Mouse (Mus musculus): ENCODE measurements at regions not wholly inside any gene's neighbourhood (a gene's known extent, or its start where the extent isn't known, plus 50 kb on each side); places are given as distances from the start of the nearest gene placed in this dataset.

DNA sequence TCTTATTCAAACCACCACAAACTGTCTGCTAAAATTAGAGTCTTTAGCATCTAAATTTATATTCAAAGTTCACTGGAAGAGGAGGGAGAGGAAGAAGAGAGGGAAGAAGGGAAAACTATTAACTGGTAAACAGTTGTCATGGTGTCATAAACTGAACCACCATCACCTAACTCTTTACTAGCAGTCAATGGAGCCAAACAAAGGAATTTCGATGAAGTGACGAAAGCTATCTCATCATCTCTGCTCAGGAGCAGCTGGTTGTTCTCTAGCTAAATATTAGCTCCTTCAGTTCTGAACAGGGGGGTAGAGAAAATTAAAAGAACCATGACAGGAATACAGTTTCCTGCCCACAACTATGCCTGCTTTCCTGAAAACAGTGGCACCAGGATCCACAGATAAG, 608.9 kb upstream of the Map3k7 start:
- ATAC-seq (ENCODE audit: low FRiP score): no peak
- Histone ChIP-seq H3K4me1 (no peaks in the 10 kb centered on the region), H3K27me3 (no peaks in the 10 kb centered on the region), H3K4me2 (no peak overlapping the region), H3K4me3 (replicated peaks) (no peak overlapping the region), H3K9ac (no peak overlapping the region), H3K9me3 (no peaks in the 10 kb centered on the region), H3K36me3 (replicated peaks) (no peaks in the 10 kb centered on the region), H3K27ac (no peak overlapping the region)
- WGBS: 94% methylated on average over 2 of the region's 2 CpGs

GRCm38 (mm10) chr4:31366172-31366571, 597.7 kb upstream of the Map3k7 start:
- Histone ChIP-seq H3K4me3 (replicated peaks) (no peak overlapping the region), H3K4me2 (no peak overlapping the region), H3K27me3 (no peaks in the 10 kb centered on the region), H3K4me1 (no peaks in the 10 kb centered on the region), H3K27ac (0 out of 2 replicates have a peak overlapping the region, but pooled peaks have one; percentile 8), H3K9me3 (no peaks in the 10 kb centered on the region), H3K9ac (no peak overlapping the region), H3K36me3 (replicated peaks) (no peaks in the 10 kb centered on the region)
- ATAC-seq (ENCODE audit: low FRiP score): 0 out of 2 replicates have a peak, but pooled peaks have one; percentile 64
- 56% methylated on average over 1 of the region's 1 CpGs for WGBS

DNA sequence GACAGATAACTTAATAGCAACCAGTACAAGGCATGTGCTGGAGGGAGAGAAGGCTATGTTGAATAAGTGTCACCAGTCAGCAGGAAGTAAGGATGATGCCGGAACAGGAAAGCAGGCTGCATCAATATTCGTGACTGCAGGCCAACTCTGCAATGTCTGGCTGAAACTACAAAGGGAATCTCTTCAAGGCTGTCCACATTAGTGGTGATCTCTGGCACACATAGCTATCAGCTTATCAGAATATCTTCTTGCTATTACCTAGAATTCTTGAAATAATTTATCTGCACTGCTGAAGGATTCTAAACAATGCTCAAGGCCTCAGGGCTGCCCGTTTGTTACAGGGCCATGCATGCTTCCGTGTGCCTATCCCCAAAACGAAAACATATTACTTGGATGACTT, 596.9 kb upstream of the Map3k7 start:
- Histone ChIP-seq H3K4me1 (no peaks in the 10 kb centered on the region), H3K27me3 (no peaks in the 10 kb centered on the region), H3K27ac (no peak overlapping the region), H3K9ac (no peak overlapping the region), H3K36me3 (replicated peaks) (no peaks in the 10 kb centered on the region), H3K4me3 (replicated peaks) (no peak overlapping the region), H3K4me2 (no peak overlapping the region), H3K9me3 (no peaks in the 10 kb centered on the region)
- WGBS: 83% methylated on average over 5 of the region's 5 CpGs
- no peak for ATAC-seq (ENCODE audit: low FRiP score)

GRCm38 (mm10) chr4:31370062-31370461, 593.8 kb upstream of the Map3k7 start:
- WGBS: 80% methylated on average over 7 of the region's 7 CpGs
- H3K9ac ChIP-seq: no peak overlapping the region
- H3K4me2 ChIP-seq: no peak overlapping the region
- H3K4me3 ChIP-seq (replicated peaks): no peak overlapping the region
- H3K27me3 ChIP-seq: no peaks in the 10 kb centered on the region
- no peaks in the 10 kb centered on the region for H3K9me3 ChIP-seq
- H3K4me1 ChIP-seq: no peaks in the 10 kb centered on the region
- ATAC-seq (ENCODE audit: low FRiP score): no peak
- no peaks in the 10 kb centered on the region for H3K36me3 ChIP-seq (replicated peaks)
- no peak overlapping the region for H3K27ac ChIP-seq

DNA sequence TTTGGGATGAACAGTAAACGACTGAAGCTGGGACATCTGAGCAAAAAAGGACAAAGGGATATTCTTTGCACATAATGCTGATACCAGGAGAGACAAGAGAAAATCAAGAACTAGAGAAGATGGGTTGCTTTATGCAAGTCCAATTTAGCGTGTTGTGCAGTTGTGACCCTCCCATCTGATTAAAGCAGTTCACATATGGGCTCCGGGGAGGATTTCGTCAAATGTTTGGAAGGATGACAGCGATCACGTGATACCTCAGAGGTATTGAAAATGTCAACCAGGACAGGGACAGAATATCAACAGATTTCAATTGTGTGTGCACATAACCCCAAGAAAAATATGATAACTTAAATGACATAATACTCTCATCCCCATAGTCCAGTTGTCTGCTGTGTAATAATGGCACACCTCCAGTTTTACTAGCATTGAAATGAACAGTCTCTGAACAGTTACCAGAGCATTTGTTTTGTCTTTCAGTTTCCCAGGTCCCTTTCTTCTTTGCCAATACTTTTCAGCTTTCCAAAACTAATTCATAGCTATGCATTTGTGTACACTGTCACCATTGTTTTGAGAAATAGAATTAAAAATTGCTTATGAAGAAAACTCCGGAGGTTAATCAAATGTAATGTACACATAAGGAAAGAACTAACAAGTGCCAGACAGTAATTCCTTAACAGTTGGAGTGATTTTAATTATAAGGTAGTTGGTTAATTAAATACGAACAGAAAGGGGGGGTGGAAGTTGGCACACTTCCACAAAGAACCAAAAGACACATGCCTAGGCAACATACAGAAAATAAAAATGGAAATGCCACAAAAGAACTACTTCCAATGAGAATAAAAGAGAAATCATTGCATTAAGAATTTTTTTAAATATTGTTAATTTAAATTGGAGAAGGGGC, 582.6 kb upstream of the Map3k7 start:
- 83% methylated on average over 8 of the region's 8 CpGs for WGBS

DNA sequence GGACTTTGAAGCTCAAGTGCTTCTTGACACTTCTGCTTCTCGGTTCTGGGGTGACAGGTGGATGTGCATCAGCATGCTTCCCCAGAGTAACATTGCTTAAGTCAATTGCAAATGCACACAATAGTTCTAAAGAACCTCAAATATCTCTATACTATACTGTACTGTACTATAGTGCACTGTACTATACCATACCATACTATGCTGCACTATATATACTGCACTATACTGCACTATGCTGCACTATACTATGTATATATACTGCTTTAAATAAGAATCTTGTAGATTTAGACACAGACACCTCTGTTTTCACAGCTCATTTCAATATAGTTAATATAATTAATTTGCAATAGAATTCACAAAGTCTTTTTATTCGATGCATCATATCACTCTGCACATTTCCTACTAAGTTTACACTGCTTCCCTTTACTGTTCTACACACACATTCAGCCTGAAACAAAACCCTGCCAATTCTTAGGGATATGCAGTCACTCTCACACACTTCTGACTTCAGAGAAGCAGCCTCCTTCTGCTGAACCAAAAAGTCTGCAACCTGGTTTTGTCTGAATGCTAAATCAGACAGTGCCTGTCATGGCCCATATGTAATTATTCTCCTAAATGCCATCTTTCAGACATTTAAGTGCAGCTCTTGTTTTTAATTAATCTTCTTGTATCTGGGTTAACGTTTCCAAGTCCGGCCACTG, 570.8 kb upstream of the Map3k7 start:
- ATAC-seq (ENCODE audit: low FRiP score): no peak
- H3K36me3 ChIP-seq (replicated peaks): no peaks in the 10 kb centered on the region
- no peak overlapping the region for H3K4me2 ChIP-seq
- H3K4me1 ChIP-seq: no peaks in the 10 kb centered on the region
- H3K27me3 ChIP-seq: no peaks in the 10 kb centered on the region
- 85% methylated on average over 4 of the region's 4 CpGs for WGBS
- no peak overlapping the region for H3K4me3 ChIP-seq (replicated peaks)
- no peak overlapping the region for H3K9ac ChIP-seq
- H3K27ac ChIP-seq: no peak overlapping the region
- H3K9me3 ChIP-seq: no peaks in the 10 kb centered on the region

More for the DNA sequence above, 582.6 kb upstream of the Map3k7 start:
- no peak overlapping the region for H3K27ac ChIP-seq
- H3K4me3 ChIP-seq (replicated peaks): no peak overlapping the region
- no peaks in the 10 kb centered on the region for H3K4me1 ChIP-seq
- ATAC-seq (ENCODE audit: low FRiP score): peak; percentile 51; the same call in 1 of the 2 replicates
- no peaks in the 10 kb centered on the region for H3K9me3 ChIP-seq
- H3K4me2 ChIP-seq: no peak overlapping the region
- H3K27me3 ChIP-seq: no peaks in the 10 kb centered on the region
- H3K9ac ChIP-seq: no peak overlapping the region
- no peaks in the 10 kb centered on the region for H3K36me3 ChIP-seq (replicated peaks)

DNA sequence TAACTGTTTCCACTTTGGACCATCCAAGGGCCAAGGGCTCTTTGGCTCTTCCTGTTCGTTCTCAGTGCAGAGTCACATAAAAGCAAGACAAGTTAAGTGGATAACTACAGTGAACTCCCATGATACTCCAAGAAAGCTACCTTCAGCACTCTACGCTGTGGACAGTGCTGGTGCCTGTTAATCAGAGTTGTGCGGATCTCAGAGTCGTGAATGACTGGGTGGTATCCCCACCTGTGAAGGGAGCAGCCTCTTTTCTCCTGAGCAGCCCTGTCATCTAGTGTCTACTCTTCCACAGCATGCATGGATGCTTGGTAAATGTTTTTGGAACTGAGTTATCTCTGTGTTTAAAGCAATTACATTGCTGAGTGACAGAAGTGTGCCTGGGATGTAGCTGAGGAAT, 568.4 kb upstream of the Map3k7 start:
- Histone ChIP-seq H3K36me3 (replicated peaks) (no peaks in the 10 kb centered on the region), H3K4me2 (no peak overlapping the region), H3K27me3 (no peaks in the 10 kb centered on the region), H3K4me1 (no peaks in the 10 kb centered on the region), H3K9ac (no peak overlapping the region), H3K4me3 (replicated peaks) (no peak overlapping the region), H3K9me3 (no peaks in the 10 kb centered on the region), H3K27ac (no peak overlapping the region)
- 74% methylated on average over 4 of the region's 4 CpGs for WGBS
- no peak for ATAC-seq (ENCODE audit: low FRiP score)

- no peak overlapping the region for H3K9ac ChIP-seq
- no peaks in the 10 kb centered on the region for H3K36me3 ChIP-seq (replicated peaks)
- H3K4me3 ChIP-seq (replicated peaks): no peak overlapping the region
- peaks cover 14% of the 10 kb centered on the region for H3K4me1 ChIP-seq
- WGBS: 70% methylated on average over 8 of the region's 8 CpGs
- no peaks in the 10 kb centered on the region for H3K9me3 ChIP-seq
- no peak overlapping the region for H3K27ac ChIP-seq
- ATAC-seq (ENCODE audit: low FRiP score): no peak
- no peak overlapping the region for H3K4me2 ChIP-seq
- no peaks in the 10 kb centered on the region for H3K27me3 ChIP-seq
Observed at GRCm38 (mm10) chr4:31403976-31404375, 559.9 kb upstream of the Map3k7 start.

- H3K9me3 ChIP-seq: no peaks in the 10 kb centered on the region
- H3K4me3 ChIP-seq (replicated peaks): no peak overlapping the region
- no peaks in the 10 kb centered on the region for H3K27me3 ChIP-seq
- no peak; the same call in 1 of the 2 replicates for ATAC-seq (ENCODE audit: low FRiP score)
- peaks cover 14% of the 10 kb centered on the region for H3K4me1 ChIP-seq
- H3K4me2 ChIP-seq: no peak overlapping the region
- 66% methylated on average over 16 of the region's 16 CpGs for WGBS
- H3K9ac ChIP-seq: no peak overlapping the region
- no peak overlapping the region for H3K27ac ChIP-seq
- H3K36me3 ChIP-seq (replicated peaks): no peaks in the 10 kb centered on the region
Observed at GRCm38 (mm10) chr4:31404840-31405714, 558.8 kb upstream of the Map3k7 start.

GRCm38 (mm10) chr4:31410157-31410556, 553.7 kb upstream of the Map3k7 start:
- Histone ChIP-seq H3K4me3 (replicated peaks) (no peak overlapping the region), H3K9me3 (no peaks in the 10 kb centered on the region), H3K9ac (no peak overlapping the region), H3K27me3 (no peaks in the 10 kb centered on the region), H3K36me3 (replicated peaks) (no peaks in the 10 kb centered on the region), H3K4me2 (no peak overlapping the region), H3K27ac (no peak overlapping the region), H3K4me1 (0 out of 2 replicates have a peak, but pooled peaks cover 7% of the 10 kb centered on the region)
- WGBS: 68% methylated on average over 3 of the region's 3 CpGs
- ATAC-seq (ENCODE audit: low FRiP score): no peak

- H3K9me3 ChIP-seq: no peaks in the 10 kb centered on the region
- no peak overlapping the region for H3K4me3 ChIP-seq (replicated peaks)
- no peaks in the 10 kb centered on the region for H3K36me3 ChIP-seq (replicated peaks)
- WGBS: 84% methylated on average over 9 of the region's 9 CpGs
- no peak overlapping the region for H3K27ac ChIP-seq
- H3K27me3 ChIP-seq: no peaks in the 10 kb centered on the region
- 0 out of 2 replicates have a peak, but pooled peaks cover 7% of the 10 kb centered on the region for H3K4me1 ChIP-seq
- no peak overlapping the region for H3K4me2 ChIP-seq
- no peak overlapping the region for H3K9ac ChIP-seq
- no peak for ATAC-seq (ENCODE audit: low FRiP score)
Observed at GRCm38 (mm10) chr4:31411770-31412525, 551.9 kb upstream of the Map3k7 start.
